Mouse (Mus musculus) heart, postnatal 0 days (tissue): ENCODE results near the gene Mecom. TPM values are rescaled to one million over a fixed set of nuclear protein-coding genes. Genes with fewer than 3 reads are reported as not detected.
A peak's percentile ranks its signal among the peaks of the same experiment; 100 is the strongest.

Experiments
- ATAC-seq: fragments of 200-750 bp; cut with Nextera tagmentation; 2 replicates; pipeline ENCODE4 v1.8.0; 2017; ENCODE audit warnings: low read depth, moderate number of reproducible peaks, moderate library complexity; ENCODE audit not compliant: insufficient read depth
- DNase-seq: peaks from one replicate; pipeline ENCODE4 v3.0.0-alpha.2; 2016; ENCODE audit warnings: low spot score
- H3K27ac ChIP-seq: fragments of 300-500 bp; sonication (generic); 2 replicates; pipeline ENCODE4 v1.5.1; 2014; ENCODE audit warnings: low read depth, mild to moderate bottlenecking
- H3K27me3 ChIP-seq: fragments of 300-500 bp; sonication (generic); 2 replicates; pipeline ENCODE4 v1.6.1; 2014; ENCODE audit warnings: low read length, mixed read lengths; ENCODE audit not compliant: control insufficient read depth, insufficient read depth
- H3K36me3 ChIP-seq: fragments of 300-500 bp; sonication (generic); replicated peaks from 2 replicates; pipeline ENCODE4 v1.6.1; 2014; ENCODE audit warnings: low read length, mixed read lengths; ENCODE audit not compliant: control insufficient read depth, insufficient read depth
- H3K4me1 ChIP-seq: fragments of 300-500 bp; sonication (generic); 2 replicates; pipeline ENCODE4 v1.6.1; 2014; ENCODE audit warnings: antibody characterized with exemption; ENCODE audit not compliant: control insufficient read depth, insufficient read depth
- H3K4me2 ChIP-seq: fragments of 300-500 bp; sonication (generic); 2 replicates; pipeline ENCODE4 v1.6.1; 2014; ENCODE audit warnings: low read depth, mild to moderate bottlenecking, low read length, moderate library complexity
- H3K4me3 ChIP-seq: fragments of 300-500 bp; sonication (generic); 2 replicates; pipeline ENCODE4 v1.5.1; 2014; ENCODE audit warnings: low read depth, low read length
- H3K9ac ChIP-seq: fragments of 300-500 bp; sonication (generic); replicated peaks from 2 replicates; pipeline ENCODE4 v1.6.1; 2014; ENCODE audit warnings: low read depth, low read length, mixed read lengths
- H3K9me3 ChIP-seq: fragments of 300-500 bp; sonication (generic); replicated peaks from 2 replicates; pipeline ENCODE4 v1.6.1; 2016; ENCODE audit warnings: low read length; ENCODE audit not compliant: control insufficient read depth
- CTCF ChIP-seq: IDR thresholded peaks from 2 replicates; pipeline ENCODE4 v1.5.1; 2016; ENCODE audit warnings: antibody characterized with exemption, control low read depth, low read depth
- EP300 ChIP-seq: IDR thresholded peaks from 2 replicates; pipeline ENCODE4 v1.6.1; 2016; ENCODE audit warnings: antibody characterized with exemption, low read depth
- WGBS: fragments of 180-500 bp; shearing (Covaris S2); extraction: QIAGEN DNeasy Blood & Tissue Kit; methylation state at CpG from one replicate; pipeline ENCODE4 v1.1.7; 2014; 5-methylcytosine and 5-hydroxymethylcytosine counted together
- polyA plus RNA-seq: library from polyadenylated mRNA; unstranded; fragments of >200 nt; fragmentation: Nextera tagmentation; extraction: Ambion mirVana; gene quantifications from 2 replicates; pipeline ENCODE4 v1.2.1, GENCODE M21; 2015
- total RNA-seq: library from RNA; depleted of rRNA; stranded (reverse); fragments of >200 nt; gene quantifications from 2 replicates; pipeline ENCODE4 v1.2.3, GENCODE M21; 2014; ENCODE audit warnings: low replicate concordance

Gene Mecom
- total and polyA plus RNA-seq, 2 experiments from 2014 or later: 8.5 to 18.9 TPM

DNA sequence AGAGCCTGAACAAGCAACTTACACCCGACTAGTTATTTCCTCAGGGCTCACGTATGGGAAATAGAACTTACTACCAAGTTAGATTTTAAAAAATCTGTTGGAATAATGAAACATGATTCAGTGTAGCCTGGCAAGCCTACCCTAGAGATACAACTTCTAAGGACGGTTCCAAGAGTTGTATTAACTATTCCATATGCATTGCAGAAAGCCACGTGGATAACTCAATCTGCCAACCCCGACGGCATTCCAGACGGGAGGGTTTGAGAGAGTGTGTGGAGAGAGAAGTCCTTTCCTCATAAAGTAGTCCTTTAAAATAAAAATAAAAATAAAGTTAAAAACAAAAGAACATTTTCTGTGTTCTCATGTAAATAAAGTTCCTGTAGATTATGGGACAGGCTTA, 393.4 kb downstream of the Mecom start:
- Histone ChIP-seq H3K4me1 (peaks cover 6% of the 10 kb centered on the region; the same call in 1 of the 2 replicates), H3K27ac (no peak overlapping the region), H3K9ac (no peak overlapping the region), H3K27me3 (no peaks in the 10 kb centered on the region), H3K4me3 (no peak overlapping the region), H3K9me3 (no peaks in the 10 kb centered on the region), H3K36me3 (no peaks in the 10 kb centered on the region), H3K4me2 (no peak overlapping the region)
- WGBS: 83% methylated on average over 7 of the region's 7 CpGs
- ATAC-seq (no peak), DNase-seq (no peak)
- no peak for TF ChIP-seq CTCF
- TF ChIP-seq EP300: no peak

DNA sequence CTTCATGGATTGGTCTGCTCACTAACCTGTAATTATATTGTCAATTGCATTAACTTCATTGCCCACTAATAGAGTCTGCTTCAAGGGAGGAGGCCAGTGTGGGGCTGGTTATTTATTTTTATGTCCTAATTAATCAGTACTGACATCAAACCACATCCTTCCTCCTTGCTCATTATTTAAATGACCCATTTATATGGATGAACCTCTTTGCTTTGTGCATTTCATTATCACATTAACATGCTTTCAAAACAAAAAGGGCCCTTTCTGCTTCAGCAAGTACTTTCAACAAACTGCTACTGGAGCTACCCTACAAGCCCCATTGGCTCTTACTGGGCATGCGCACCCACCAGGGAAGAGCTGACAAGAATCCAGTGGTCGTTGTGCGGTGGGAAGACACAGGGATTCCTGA, 393.9 kb downstream of the Mecom start:
- H3K27me3 ChIP-seq: no peaks in the 10 kb centered on the region
- H3K9ac ChIP-seq: no peak overlapping the region
- ATAC-seq: no peak
- H3K4me2 ChIP-seq: no peak overlapping the region
- peaks cover 10% of the 10 kb centered on the region; the same call in 1 of the 2 replicates for H3K4me1 ChIP-seq
- no peaks in the 10 kb centered on the region for H3K9me3 ChIP-seq
- H3K36me3 ChIP-seq: no peaks in the 10 kb centered on the region
- no peak for TF ChIP-seq EP300
- no peak for TF ChIP-seq CTCF
- WGBS: 72% methylated on average over 3 of the region's 3 CpGs
- no peak for DNase-seq
- H3K27ac ChIP-seq: no peak overlapping the region
- H3K4me3 ChIP-seq: no peak overlapping the region

DNA sequence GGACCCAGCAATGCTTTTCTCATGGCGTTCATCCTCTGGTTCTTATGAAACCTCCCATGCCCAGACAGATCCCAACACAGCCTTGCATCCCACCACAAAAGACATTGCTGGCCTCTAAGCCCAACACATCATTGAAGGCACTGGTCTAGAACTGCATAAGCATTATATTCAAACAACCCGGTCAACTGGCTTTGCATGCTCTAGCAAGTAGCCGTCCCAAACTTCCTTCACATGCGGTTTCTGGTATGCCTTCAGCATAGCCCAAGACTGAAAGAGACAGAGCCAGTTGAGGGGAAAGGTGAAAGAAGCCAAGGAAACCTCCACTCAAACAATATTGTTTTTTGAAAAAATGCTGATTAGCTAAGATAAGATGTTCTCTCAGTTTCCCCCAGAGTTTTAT, 397.7 kb downstream of the Mecom start:
- ATAC-seq: no peak
- WGBS: 90% methylated on average over 4 of the region's 4 CpGs
- H3K4me1 ChIP-seq: peaks cover 10% of the 10 kb centered on the region
- no peak overlapping the region for H3K27ac ChIP-seq
- no peaks in the 10 kb centered on the region for H3K36me3 ChIP-seq
- H3K9me3 ChIP-seq: no peaks in the 10 kb centered on the region
- DNase-seq: no peak
- no peak overlapping the region for H3K4me3 ChIP-seq
- no peak overlapping the region for H3K9ac ChIP-seq
- no peak overlapping the region for H3K4me2 ChIP-seq
- no peaks in the 10 kb centered on the region for H3K27me3 ChIP-seq
- no peak for TF ChIP-seq EP300
- no peak for TF ChIP-seq CTCF

DNA sequence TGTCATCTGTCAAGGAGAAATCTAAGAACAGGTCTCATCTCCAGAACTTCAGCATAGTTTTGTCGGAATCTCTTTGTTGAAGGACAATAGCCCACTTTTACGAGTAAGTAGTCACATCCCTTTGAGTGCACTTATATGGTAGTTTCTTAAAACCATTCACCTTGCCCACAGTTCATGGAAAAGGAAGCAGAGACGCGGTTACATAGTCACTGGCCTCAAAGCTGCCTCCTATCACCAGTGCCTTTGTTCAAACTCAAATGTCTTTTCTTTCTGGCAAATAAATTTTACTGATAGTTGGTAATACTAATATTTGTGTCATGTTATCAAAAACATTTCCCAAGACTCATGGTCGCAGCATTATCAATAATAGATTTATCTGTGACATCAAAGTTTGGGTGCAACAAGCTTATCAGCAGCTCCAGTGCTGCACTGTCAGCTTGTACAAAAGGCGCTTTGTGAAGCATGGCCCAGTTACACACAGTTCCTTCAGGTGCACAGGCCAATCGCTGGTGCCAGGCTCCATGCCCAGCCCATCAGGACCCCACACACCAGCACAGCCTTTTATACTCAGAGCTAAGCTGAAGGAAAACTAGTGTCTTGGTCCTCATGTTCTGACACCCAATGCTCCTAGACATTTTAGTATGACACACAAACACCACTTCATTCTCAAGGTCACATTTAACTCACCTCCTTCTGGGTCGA, 399.3 kb downstream of the Mecom start:
- Histone ChIP-seq H3K27ac (no peak overlapping the region), H3K9me3 (no peaks in the 10 kb centered on the region), H3K4me1 (peaks cover 10% of the 10 kb centered on the region), H3K36me3 (no peaks in the 10 kb centered on the region), H3K9ac (no peak overlapping the region), H3K4me3 (no peak overlapping the region), H3K27me3 (no peaks in the 10 kb centered on the region), H3K4me2 (no peak overlapping the region)
- TF ChIP-seq EP300 (no peak), CTCF (no peak)
- 78% methylated on average over 8 of the region's 8 CpGs for WGBS
- ATAC-seq: no peak
- DNase-seq: no peak

DNA sequence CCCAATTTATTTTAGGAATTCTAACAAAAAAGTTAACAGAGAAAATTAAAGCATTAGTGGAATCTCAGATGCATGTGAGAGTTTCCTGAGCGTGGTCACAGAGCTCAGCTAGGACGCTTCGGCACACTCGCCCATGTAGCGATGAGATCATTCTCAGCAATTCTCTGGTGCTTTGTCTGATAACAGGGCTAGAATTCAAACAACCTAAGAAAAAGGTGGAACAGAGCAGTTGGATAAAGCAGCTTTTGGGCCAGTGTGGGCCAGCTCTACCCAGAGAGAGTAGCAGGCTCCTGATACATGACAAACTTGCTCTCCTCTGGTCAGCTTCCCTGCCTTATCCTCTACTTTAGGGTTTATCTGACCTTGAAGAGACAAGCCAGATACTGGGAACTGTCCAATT, 402.8 kb downstream of the Mecom start:
- H3K4me3 ChIP-seq: no peak overlapping the region
- ATAC-seq (0 out of 2 replicates have a peak, but pooled peaks have one; percentile 33), DNase-seq (no peak)
- H3K4me1 ChIP-seq: peaks cover 10% of the 10 kb centered on the region
- no peaks in the 10 kb centered on the region for H3K27me3 ChIP-seq
- TF ChIP-seq EP300 (no peak), CTCF (no peak)
- no peaks in the 10 kb centered on the region for H3K9me3 ChIP-seq
- no peak overlapping the region for H3K9ac ChIP-seq
- H3K27ac ChIP-seq: no peak overlapping the region
- no peaks in the 10 kb centered on the region for H3K36me3 ChIP-seq
- WGBS: 48% methylated on average over 5 of the region's 5 CpGs
- H3K4me2 ChIP-seq: no peak overlapping the region

DNA sequence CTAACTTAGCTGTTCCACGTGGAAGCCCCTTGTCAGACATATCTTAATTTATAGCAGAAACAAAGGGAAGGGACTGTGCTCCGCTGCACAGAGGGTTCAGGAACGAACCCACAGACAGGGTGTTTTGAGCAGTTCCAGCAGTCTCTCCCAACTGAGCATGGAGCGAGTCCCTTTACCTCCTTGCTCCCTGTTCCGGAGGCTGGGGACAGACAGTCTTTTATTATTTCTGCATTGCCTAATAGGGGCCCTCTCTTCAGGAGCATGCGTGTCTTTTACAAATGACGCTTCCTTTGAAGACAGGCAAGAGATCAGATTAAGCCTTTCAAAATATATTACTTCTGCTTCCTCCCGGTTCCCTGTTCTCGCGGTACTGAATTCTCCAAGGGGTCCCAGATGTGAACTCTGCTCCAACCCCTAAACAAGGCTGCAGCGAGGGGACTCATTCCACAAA, 403.8 kb downstream of the Mecom start:
- no peak for TF ChIP-seq EP300
- TF ChIP-seq CTCF: no peak
- Histone ChIP-seq H3K4me2 (no peak overlapping the region), H3K27me3 (no peaks in the 10 kb centered on the region), H3K27ac (no peak overlapping the region), H3K9me3 (no peaks in the 10 kb centered on the region), H3K9ac (no peak overlapping the region), H3K4me3 (no peak overlapping the region), H3K4me1 (peaks cover under 1% of the 10 kb centered on the region), H3K36me3 (no peaks in the 10 kb centered on the region)
- WGBS: 60% methylated on average over 11 of the region's 11 CpGs
- DNase-seq: no peak
- ATAC-seq: no peak
